Mouse (Mus musculus) heart, embryonic 13.5 days (tissue): ENCODE results near the gene Pofut1. TPM values are rescaled to one million over a fixed set of nuclear protein-coding genes. Genes with fewer than 3 reads are reported as not detected.

Experiments used
- ATAC-seq: fragments of 200-750 bp; cut with Nextera tagmentation; 2 replicates; pipeline ENCODE4 v1.8.0; 2017; ENCODE audit warnings: moderate TSS enrichment; ENCODE audit not compliant: insufficient number of reproducible peaks, low FRiP score, low TSS enrichment; ENCODE audit errors: extremely low read depth
- H3K27ac ChIP-seq: fragments of 300-500 bp; sonication (generic); replicated peaks from 2 replicates; pipeline ENCODE4 v1.5.1; 2015; ENCODE audit warnings: moderate library complexity, mild to moderate bottlenecking, inconsistent platforms
- H3K27me3 ChIP-seq: fragments of 300-500 bp; sonication (generic); replicated peaks from 2 replicates; pipeline ENCODE4 v1.6.1; 2015; ENCODE audit warnings: mild to moderate bottlenecking, inconsistent platforms
- H3K36me3 ChIP-seq: fragments of 300-500 bp; sonication (generic); 2 replicates; pipeline ENCODE4 v1.6.1; 2015; ENCODE audit warnings: mild to moderate bottlenecking, inconsistent platforms
- H3K4me1 ChIP-seq: fragments of 300-500 bp; sonication (generic); 2 replicates; pipeline ENCODE4 v1.6.1; 2015; ENCODE audit warnings: inconsistent platforms
- H3K4me2 ChIP-seq: fragments of 300-500 bp; sonication (generic); 2 replicates; pipeline ENCODE4 v1.6.1; 2015; ENCODE audit warnings: inconsistent platforms, mild to moderate bottlenecking, moderate library complexity
- H3K4me3 ChIP-seq: fragments of 300-500 bp; sonication (generic); 2 replicates; pipeline ENCODE4 v1.5.1; 2015; ENCODE audit warnings: moderate library complexity, mild to moderate bottlenecking, inconsistent platforms
- H3K9ac ChIP-seq: fragments of 300-500 bp; sonication (generic); 2 replicates; pipeline ENCODE4 v1.6.1; 2015; ENCODE audit warnings: inconsistent platforms, mild to moderate bottlenecking, moderate library complexity
- H3K9me3 ChIP-seq: fragments of 300-500 bp; sonication (generic); 2 replicates; pipeline ENCODE4 v1.6.1; 2016; ENCODE audit warnings: inconsistent platforms
- WGBS: fragments of 180-500 bp; shearing (Covaris S2); methylation state at CpG from one replicate; pipeline ENCODE4 v1.1.7; 2015; ENCODE audit warnings: mixed read lengths; 5-methylcytosine and 5-hydroxymethylcytosine counted together
- polyA plus RNA-seq: library from polyadenylated mRNA; unstranded; fragments of >200 nt; fragmentation: Nextera tagmentation; extraction: Ambion mirVana; gene quantifications from 2 replicates; pipeline ENCODE4 v1.2.1, GENCODE M21; 2015

Gene Pofut1
- polyA plus RNA-seq, 1 experiment from 2014 or later, result 4.6 TPM

- H3K9me3 ChIP-seq, result no peaks in the 10 kb centered on the region
- no peak overlapping the region for H3K4me2 ChIP-seq
- no peak for ATAC-seq
- no peak overlapping the region for H3K27ac ChIP-seq
- peaks cover 29% of the 10 kb centered on the region for H3K4me1 ChIP-seq
- H3K36me3 ChIP-seq, result no peaks in the 10 kb centered on the region
- no peaks in the 10 kb centered on the region for H3K27me3 ChIP-seq
- WGBS, result 49% methylated on average over 10 of the region's 10 CpGs
- no peak overlapping the region for H3K9ac ChIP-seq
- H3K4me3 ChIP-seq, result no peak overlapping the region
Measured at GRCm38 (mm10) chr2:153217826-153218340, 23.4 kb upstream of the Pofut1 start.

DNA sequence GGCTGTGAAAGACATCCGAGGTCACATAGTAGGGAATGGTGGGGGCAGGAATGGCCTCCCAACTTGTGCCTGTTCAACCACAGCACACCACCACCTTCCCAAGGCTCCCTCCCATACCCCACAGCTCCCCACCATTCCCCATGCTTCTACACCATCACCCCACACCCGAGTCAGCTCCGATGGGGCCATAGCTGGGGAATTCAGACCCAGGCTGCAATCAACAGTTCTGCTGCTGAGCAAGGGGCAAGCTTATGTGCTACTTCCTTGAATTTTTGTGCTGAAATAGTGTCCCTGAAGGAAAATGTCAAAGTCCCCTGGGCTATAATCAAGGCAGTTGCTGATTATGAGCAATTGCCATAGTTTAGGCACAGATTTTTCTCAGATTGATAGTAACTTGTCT lies 22.8 kb upstream of the Pofut1 start:
- Histone ChIP-seq H3K4me1 (peaks cover 29% of the 10 kb centered on the region), H3K9me3 (no peaks in the 10 kb centered on the region), H3K27ac (no peak overlapping the region), H3K4me2 (no peak overlapping the region), H3K4me3 (no peak overlapping the region), H3K27me3 (no peaks in the 10 kb centered on the region), H3K9ac (no peak overlapping the region), H3K36me3 (no peaks in the 10 kb centered on the region)
- WGBS, result 62% methylated on average over 3 of the region's 3 CpGs
- no peak for ATAC-seq

DNA sequence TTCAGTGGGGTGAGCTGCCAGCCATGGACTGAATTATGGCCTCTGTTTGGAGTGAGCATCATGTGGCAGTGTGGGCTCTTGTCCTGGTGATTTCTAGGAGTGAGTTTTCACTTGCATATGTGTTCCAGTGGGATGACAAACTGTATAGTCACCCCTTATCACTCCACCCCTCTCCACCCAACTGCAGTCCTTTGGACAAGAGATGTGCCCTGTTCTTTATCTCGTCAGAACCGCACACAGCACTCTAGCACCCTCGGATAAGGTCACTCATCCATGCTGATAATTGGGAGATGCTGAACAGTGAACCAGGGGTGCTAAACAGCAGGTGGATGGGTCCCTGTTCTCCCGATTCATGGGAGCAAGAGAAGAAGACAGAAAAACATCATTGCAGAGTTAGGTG lies 19.7 kb upstream of the Pofut1 start:
- no peak overlapping the region for H3K4me3 ChIP-seq
- no peaks in the 10 kb centered on the region for H3K9me3 ChIP-seq
- no peak overlapping the region for H3K9ac ChIP-seq
- H3K36me3 ChIP-seq, result no peaks in the 10 kb centered on the region
- H3K27ac ChIP-seq, result no peak overlapping the region
- WGBS, result 43% methylated on average over 4 of the region's 4 CpGs
- no peak for ATAC-seq
- peaks cover 27% of the 10 kb centered on the region for H3K4me1 ChIP-seq
- no peak overlapping the region for H3K4me2 ChIP-seq
- H3K27me3 ChIP-seq, result no peaks in the 10 kb centered on the region

GRCm38 (mm10) chr2:153222130-153222529 lies 19.2 kb upstream of the Pofut1 start:
- Histone ChIP-seq H3K36me3 (peaks cover under 1% of the 10 kb centered on the region; the same call in 1 of the 2 replicates), H3K27ac (no peak overlapping the region), H3K27me3 (no peaks in the 10 kb centered on the region), H3K4me1 (peaks cover 31% of the 10 kb centered on the region), H3K9ac (no peak overlapping the region), H3K4me3 (no peak overlapping the region), H3K9me3 (no peaks in the 10 kb centered on the region), H3K4me2 (no peak overlapping the region)
- no peak for ATAC-seq

- WGBS, result 85% methylated on average over 2 of the region's 2 CpGs
- Histone ChIP-seq H3K4me1 (peaks cover 31% of the 10 kb centered on the region), H3K36me3 (peaks cover 5% of the 10 kb centered on the region; the same call in 1 of the 2 replicates), H3K9ac (no peak overlapping the region), H3K27ac (no peak overlapping the region), H3K4me3 (no peak overlapping the region), H3K9me3 (no peaks in the 10 kb centered on the region), H3K27me3 (no peaks in the 10 kb centered on the region), H3K4me2 (no peak overlapping the region)
- no peak for ATAC-seq
Measured at GRCm38 (mm10) chr2:153222566-153222965, 18.8 kb upstream of the Pofut1 start.

GRCm38 (mm10) chr2:153224946-153225594 lies 16.3 kb upstream of the Pofut1 start, which contains the start of gene Tspyl3:
Tspyl3 (minus strand) TSS chr2:153225441.
- H3K27ac ChIP-seq, result peak within 1 kb of the TSS; percentile 55
- ATAC-seq, result no peak
- WGBS, result under 1% methylated on average over 31 of the region's 31 CpGs

GRCm38 (mm10) chr2:153225595-153225953 lies 15.8 kb upstream of the Pofut1 start:
- H3K4me1 ChIP-seq, result peaks cover 41% of the 10 kb centered on the region
- peak overlapping the region; percentile 85 for H3K4me2 ChIP-seq
- H3K36me3 ChIP-seq, result peaks cover 33% of the 10 kb centered on the region
- H3K9ac ChIP-seq, result peak overlapping the region; percentile 90
- 7% methylated on average over 3 of the region's 3 CpGs for WGBS
- H3K4me3 ChIP-seq, result peak overlapping the region; percentile 66
- no peaks in the 10 kb centered on the region for H3K9me3 ChIP-seq
- H3K27ac ChIP-seq, result peak overlapping the region; percentile 55; the same call in 1 of the 2 replicates
- ATAC-seq, result no peak
- H3K27me3 ChIP-seq, result no peaks in the 10 kb centered on the region

More at GRCm38 (mm10) chr2:153224946-153225594, 16.3 kb upstream of the Pofut1 start, which contains the start of gene Tspyl3:
- peak within 1 kb of the TSS; percentile 90 for H3K9ac ChIP-seq
- H3K4me3 ChIP-seq, result peak within 1 kb of the TSS; percentile 66
- H3K9me3 ChIP-seq, result no peaks in the 10 kb centered on the region
- peaks cover 28% of the 10 kb centered on the region for H3K36me3 ChIP-seq
- peaks cover 41% of the 10 kb centered on the region for H3K4me1 ChIP-seq
- H3K4me2 ChIP-seq, result peak within 1 kb of the TSS; percentile 85
- no peaks in the 10 kb centered on the region for H3K27me3 ChIP-seq

GRCm38 (mm10) chr2:153227959-153228358 lies 13.4 kb upstream of the Pofut1 start:
- Histone ChIP-seq H3K36me3 (peaks cover 57% of the 10 kb centered on the region), H3K27me3 (no peaks in the 10 kb centered on the region), H3K9me3 (no peaks in the 10 kb centered on the region), H3K9ac (no peak overlapping the region), H3K4me2 (no peak overlapping the region), H3K4me1 (peaks cover 34% of the 10 kb centered on the region), H3K4me3 (no peak overlapping the region), H3K27ac (no peak overlapping the region)
- no peak for ATAC-seq
- WGBS, result 55% methylated on average over 4 of the region's 4 CpGs

DNA sequence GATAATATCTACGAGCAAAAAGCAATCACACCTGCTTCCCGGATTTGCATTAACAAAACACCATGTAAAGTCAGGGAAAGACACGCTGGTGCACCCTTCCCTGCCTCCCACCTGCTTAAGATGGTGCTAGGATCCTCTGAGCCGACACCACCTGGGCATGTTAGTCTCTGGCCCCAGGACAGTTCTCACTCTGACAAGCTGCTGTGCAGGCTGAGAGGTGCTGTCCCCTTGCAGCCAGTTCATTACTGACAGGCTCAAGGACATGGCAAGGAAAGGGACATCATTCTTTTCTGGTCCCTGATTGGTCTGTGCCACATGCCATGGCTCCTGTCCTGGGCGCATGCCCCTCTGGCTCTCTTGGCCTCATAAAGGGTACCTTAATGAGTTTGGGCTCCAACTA lies 12.8 kb upstream of the Pofut1 start:
- H3K36me3 ChIP-seq, result peaks cover 63% of the 10 kb centered on the region
- no peak overlapping the region; the same call in 1 of the 2 replicates for H3K9ac ChIP-seq
- H3K4me3 ChIP-seq, result no peak overlapping the region
- H3K9me3 ChIP-seq, result no peaks in the 10 kb centered on the region
- peaks cover 34% of the 10 kb centered on the region for H3K4me1 ChIP-seq
- 79% methylated on average over 5 of the region's 5 CpGs for WGBS
- H3K4me2 ChIP-seq, result no peak overlapping the region
- ATAC-seq, result no peak
- H3K27ac ChIP-seq, result no peak overlapping the region
- no peaks in the 10 kb centered on the region for H3K27me3 ChIP-seq

- Histone ChIP-seq H3K4me3 (no peak overlapping the region), H3K9me3 (no peaks in the 10 kb centered on the region), H3K27me3 (no peaks in the 10 kb centered on the region), H3K36me3 (peaks cover 54% of the 10 kb centered on the region), H3K4me1 (peaks cover 50% of the 10 kb centered on the region), H3K27ac (no peak overlapping the region), H3K9ac (0 out of 2 replicates have a peak overlapping the region, but pooled peaks have one; percentile 29), H3K4me2 (no peak overlapping the region)
- ATAC-seq, result no peak
- 75% methylated on average over 4 of the region's 4 CpGs for WGBS
Measured at GRCm38 (mm10) chr2:153237193-153237592, 4.1 kb upstream of the Pofut1 start.

DNA sequence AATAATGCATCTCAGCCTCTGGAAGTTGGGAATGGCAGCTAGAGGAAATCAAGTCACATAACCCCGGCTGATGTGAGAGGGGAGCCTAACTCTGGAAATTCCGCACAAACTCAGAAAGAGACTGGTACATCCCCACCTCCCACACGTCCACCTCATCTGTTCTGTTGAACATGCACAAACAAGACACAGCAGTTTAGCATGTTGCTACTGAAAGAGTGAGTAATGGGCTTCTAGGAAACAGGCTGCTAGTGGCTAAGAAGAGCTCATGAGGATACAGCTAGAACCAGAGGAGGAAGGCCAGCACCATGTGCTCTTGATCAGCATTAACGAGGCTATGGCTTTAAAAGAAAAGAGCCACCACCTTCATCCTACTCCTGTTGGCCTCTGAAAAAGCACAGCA lies 3.4 kb upstream of the Pofut1 start:
- peaks cover 56% of the 10 kb centered on the region for H3K4me1 ChIP-seq
- H3K36me3 ChIP-seq, result peaks cover 47% of the 10 kb centered on the region
- no peaks in the 10 kb centered on the region for H3K9me3 ChIP-seq
- H3K27me3 ChIP-seq, result no peaks in the 10 kb centered on the region
- H3K4me3 ChIP-seq, result no peak overlapping the region
- peak overlapping the region; percentile 97; the same call in 1 of the 2 replicates for H3K27ac ChIP-seq
- peak overlapping the region; percentile 99 for H3K9ac ChIP-seq
- no peak for ATAC-seq
- peak overlapping the region; percentile 95 for H3K4me2 ChIP-seq
- 67% methylated on average over 4 of the region's 4 CpGs for WGBS

- Histone ChIP-seq H3K4me3 (peak overlapping the region; percentile 98), H3K9ac (peak overlapping the region; percentile 99)
- ATAC-seq, result no peak
Measured at GRCm38 (mm10) chr2:153238406-153238805, 2.9 kb upstream of the Pofut1 start.

More at GRCm38 (mm10) chr2:153238406-153238805, 2.9 kb upstream of the Pofut1 start:
- WGBS, result 58% methylated on average over 2 of the region's 2 CpGs
- peaks cover 42% of the 10 kb centered on the region for H3K36me3 ChIP-seq
- peak overlapping the region; percentile 95 for H3K4me2 ChIP-seq
- no peaks in the 10 kb centered on the region for H3K27me3 ChIP-seq
- H3K4me1 ChIP-seq, result peaks cover 56% of the 10 kb centered on the region
- H3K9me3 ChIP-seq, result no peaks in the 10 kb centered on the region
- peak overlapping the region; percentile 97 for H3K27ac ChIP-seq
